Mouse (Mus musculus) lung, postnatal 0 days (tissue): Measurements from ENCODE around the gene Mlc1. TPM values are rescaled to one million over a fixed set of nuclear protein-coding genes. Genes with fewer than 3 reads are reported as not detected.

Experiments
- ATAC-seq: fragments of 200-750 bp; cut with Nextera tagmentation; 2 replicates; pipeline ENCODE4 v1.8.0; 2017; ENCODE audit warnings: moderate library complexity
- DNase-seq: peaks from one replicate; pipeline ENCODE4 v3.0.0-alpha.2; 2016; ENCODE audit warnings: low spot score
- H3K27ac ChIP-seq: fragments of 300-500 bp; sonication (generic); 2 replicates; pipeline ENCODE4 v1.5.1; 2014; ENCODE audit warnings: antibody characterized with exemption, mild to moderate bottlenecking, low read length, mixed read lengths
- H3K27me3 ChIP-seq: fragments of 300-500 bp; sonication (generic); replicated peaks from 2 replicates; pipeline ENCODE4 v1.6.1; 2014; ENCODE audit warnings: low read length, mixed read lengths; ENCODE audit not compliant: insufficient read depth
- H3K36me3 ChIP-seq: fragments of 300-500 bp; sonication (generic); 2 replicates; pipeline ENCODE4 v1.6.1; 2014; ENCODE audit warnings: low read length, mixed read lengths; ENCODE audit not compliant: insufficient read depth
- H3K4me1 ChIP-seq: fragments of 300-500 bp; sonication (generic); 2 replicates; pipeline ENCODE4 v1.6.1; 2014; ENCODE audit warnings: antibody characterized with exemption, low read depth, low read length, mixed read lengths; ENCODE audit not compliant: insufficient read depth
- H3K4me2 ChIP-seq: fragments of 300-500 bp; sonication (generic); replicated peaks from 2 replicates; pipeline ENCODE4 v1.6.1; 2014; ENCODE audit warnings: low read depth, mild to moderate bottlenecking, low read length, moderate library complexity, mixed read lengths
- H3K4me3 ChIP-seq: fragments of 300-500 bp; sonication (generic); 2 replicates; pipeline ENCODE4 v1.5.1; 2014; ENCODE audit warnings: low read depth, low read length
- H3K9ac ChIP-seq: fragments of 300-500 bp; sonication (generic); replicated peaks from 2 replicates; pipeline ENCODE4 v1.6.1; 2014; ENCODE audit warnings: low read depth, mild to moderate bottlenecking
- H3K9me3 ChIP-seq: fragments of 300-500 bp; sonication (generic); 2 replicates; pipeline ENCODE4 v1.6.1; 2016; ENCODE audit warnings: low read length, mixed read lengths
- CTCF ChIP-seq: IDR thresholded peaks from 2 replicates; pipeline ENCODE4 v1.5.1; 2016; ENCODE audit warnings: antibody characterized with exemption, mild to moderate bottlenecking
- EP300 ChIP-seq: IDR thresholded peaks from 2 replicates; pipeline ENCODE4 v1.6.1; 2016; ENCODE audit warnings: antibody characterized with exemption, mild to moderate bottlenecking, control low read depth
- WGBS: fragments of 180-500 bp; shearing (Covaris S2); extraction: QIAGEN DNeasy Blood & Tissue Kit; methylation state at CpG from one replicate; pipeline ENCODE4 v1.1.7; 2014; 5-methylcytosine and 5-hydroxymethylcytosine counted together
- polyA plus RNA-seq: library from polyadenylated mRNA; unstranded; fragments of >200 nt; fragmentation: Nextera tagmentation; extraction: Ambion mirVana; gene quantifications from 2 replicates; pipeline ENCODE4 v1.2.1, GENCODE M21; 2015

Mlc1 gene
- polyA plus RNA-seq, 1 experiment from 2014 or later, result 21.5 TPM

DNA sequence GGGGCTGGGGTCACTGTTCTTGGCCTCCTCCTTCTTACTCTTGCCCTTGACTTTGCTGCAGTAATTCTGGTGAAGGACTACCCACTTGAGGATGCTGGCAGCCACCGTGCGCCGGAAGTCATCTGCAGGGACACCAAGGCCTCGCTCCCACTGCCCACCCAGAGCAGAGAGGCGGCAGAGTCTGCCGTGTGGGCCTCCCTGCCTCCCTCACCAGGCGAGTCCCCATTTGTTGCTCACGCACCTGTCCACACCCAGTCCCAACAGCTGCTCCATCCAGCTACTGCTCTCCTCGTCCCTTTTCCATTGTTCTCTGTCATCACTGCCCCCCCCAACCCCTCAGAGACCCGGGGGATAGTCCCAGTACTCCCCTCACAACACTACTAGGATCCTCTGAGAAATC is 46.1 kb downstream of the Mlc1 start:
- Histone ChIP-seq H3K4me1 (no peaks in the 10 kb centered on the region), H3K9ac (no peak overlapping the region), H3K27ac (no peak overlapping the region), H3K4me3 (no peak overlapping the region), H3K36me3 (no peaks in the 10 kb centered on the region), H3K9me3 (no peaks in the 10 kb centered on the region), H3K4me2 (no peak overlapping the region), H3K27me3 (no peaks in the 10 kb centered on the region)
- no peak for TF ChIP-seq EP300
- TF ChIP-seq CTCF, result no peak
- WGBS, result 81% methylated on average over 10 of the region's 10 CpGs
- no peak for DNase-seq
- no peak for ATAC-seq

- H3K9ac ChIP-seq, result no peak overlapping the region
- no peaks in the 10 kb centered on the region for H3K4me1 ChIP-seq
- TF ChIP-seq EP300, result peak; percentile 61
- TF ChIP-seq CTCF, result no peak
- no peak overlapping the region for H3K4me3 ChIP-seq
- peak; percentile 93 for ATAC-seq
- H3K9me3 ChIP-seq, result no peaks in the 10 kb centered on the region
- no peak overlapping the region; the same call in 1 of the 2 replicates for H3K27ac ChIP-seq
- H3K27me3 ChIP-seq, result no peaks in the 10 kb centered on the region
- H3K36me3 ChIP-seq, result no peaks in the 10 kb centered on the region
- peak; percentile 95 for DNase-seq
- no peak overlapping the region for H3K4me2 ChIP-seq
- WGBS, result 48% methylated on average over 6 of the region's 6 CpGs
Measured at GRCm38 (mm10) chr15:88921992-88922310, 56.9 kb downstream of the Mlc1 start.

DNA sequence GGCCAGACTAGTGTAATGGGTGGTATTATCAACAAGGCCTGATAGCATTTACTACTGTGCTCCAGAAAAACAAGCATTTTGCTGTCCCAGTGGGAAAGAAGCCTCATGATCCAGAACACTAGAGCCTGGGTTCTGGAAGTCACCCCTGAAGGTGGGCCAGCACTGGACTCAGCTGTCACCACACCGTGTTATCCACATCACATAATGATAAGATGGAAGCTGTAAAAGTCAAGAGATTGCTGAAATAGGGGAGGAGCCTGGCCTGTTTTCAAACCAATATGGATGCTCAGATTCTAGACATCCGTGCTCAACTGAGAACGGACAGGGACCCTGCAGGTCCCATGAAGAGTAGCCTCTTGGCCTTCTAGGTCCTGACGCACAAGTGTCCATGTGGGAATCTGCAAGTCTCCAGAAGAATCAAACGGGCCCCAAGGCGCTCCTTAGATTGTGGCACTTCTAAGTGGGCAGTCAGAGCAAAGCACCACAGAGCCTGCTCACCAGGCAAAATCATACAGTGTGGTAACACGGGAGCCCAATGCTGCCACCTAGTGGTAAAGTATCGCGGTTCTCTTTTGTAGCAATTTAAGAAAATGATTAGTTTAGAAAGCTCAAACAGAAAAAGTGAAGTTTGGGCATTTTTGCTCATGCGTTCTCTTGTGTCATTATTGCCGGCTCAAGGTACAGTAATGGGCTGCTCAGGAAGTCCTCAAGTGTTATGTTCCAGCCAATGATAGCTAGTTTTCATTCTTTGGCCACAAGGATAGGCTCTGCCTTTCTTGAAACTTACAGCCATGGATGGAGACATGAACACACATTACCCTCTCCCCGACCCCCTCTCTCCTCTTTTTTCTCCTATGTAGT is 57.4 kb downstream of the Mlc1 start:
- TF ChIP-seq CTCF, result peak; percentile 84
- no peak for TF ChIP-seq EP300
- DNase-seq, result peak; percentile 89
- WGBS, result 16% methylated on average over 12 of the region's 12 CpGs
- H3K27ac ChIP-seq, result peak overlapping the region; percentile 33; the same call in 1 of the 2 replicates
- H3K4me1 ChIP-seq, result no peaks in the 10 kb centered on the region
- H3K36me3 ChIP-seq, result no peaks in the 10 kb centered on the region
- H3K9me3 ChIP-seq, result no peaks in the 10 kb centered on the region
- no peaks in the 10 kb centered on the region for H3K27me3 ChIP-seq
- no peak overlapping the region for H3K9ac ChIP-seq
- H3K4me3 ChIP-seq, result no peak overlapping the region
- peak; percentile 83 for ATAC-seq
- H3K4me2 ChIP-seq, result no peak overlapping the region

- H3K27me3 ChIP-seq, result no peaks in the 10 kb centered on the region
- TF ChIP-seq CTCF, result no peak
- TF ChIP-seq EP300, result no peak
- H3K4me1 ChIP-seq, result no peaks in the 10 kb centered on the region
- H3K27ac ChIP-seq, result no peak overlapping the region
- no peak overlapping the region for H3K9ac ChIP-seq
- 96% methylated on average over 1 of the region's 1 CpGs for WGBS
- H3K4me3 ChIP-seq, result no peak overlapping the region
- no peak overlapping the region for H3K4me2 ChIP-seq
- DNase-seq, result no peak
- no peaks in the 10 kb centered on the region for H3K9me3 ChIP-seq
- H3K36me3 ChIP-seq, result no peaks in the 10 kb centered on the region
- ATAC-seq, result no peak
Measured at GRCm38 (mm10) chr15:88920065-88920464, 58.7 kb downstream of the Mlc1 start.

DNA sequence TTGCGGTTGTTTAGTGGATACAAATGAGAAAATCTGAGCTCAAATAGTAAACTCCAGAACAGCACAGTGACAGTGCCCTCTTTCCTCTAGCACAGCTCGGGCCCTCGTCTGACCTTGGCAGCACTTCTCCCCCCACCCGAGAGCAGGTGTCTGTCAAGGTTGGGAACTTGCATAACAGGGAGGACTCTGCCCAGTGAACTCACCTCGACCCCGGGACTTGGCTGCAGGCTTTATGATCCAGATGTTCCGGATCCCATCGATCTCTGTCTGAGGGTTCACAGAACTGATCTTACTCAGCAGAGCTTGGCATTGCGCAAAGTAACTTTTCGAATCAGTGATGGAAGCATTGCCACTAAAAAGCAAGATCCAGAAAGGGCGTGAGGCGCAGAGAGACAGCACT is 59.5 kb downstream of the Mlc1 start:
- Histone ChIP-seq H3K27me3 (no peaks in the 10 kb centered on the region), H3K27ac (no peak overlapping the region), H3K4me2 (no peak overlapping the region), H3K9ac (no peak overlapping the region), H3K36me3 (no peaks in the 10 kb centered on the region), H3K9me3 (no peaks in the 10 kb centered on the region), H3K4me3 (no peak overlapping the region), H3K4me1 (no peaks in the 10 kb centered on the region)
- peak; percentile 35 for DNase-seq
- no peak for TF ChIP-seq EP300
- no peak for TF ChIP-seq CTCF
- ATAC-seq, result no peak
- 64% methylated on average over 12 of the region's 12 CpGs for WGBS

GRCm38 (mm10) chr15:88917126-88917525 is 61.7 kb downstream of the Mlc1 start:
- Histone ChIP-seq H3K9ac (no peak overlapping the region), H3K36me3 (no peaks in the 10 kb centered on the region), H3K4me1 (no peaks in the 10 kb centered on the region), H3K9me3 (no peaks in the 10 kb centered on the region), H3K4me3 (no peak overlapping the region), H3K4me2 (no peak overlapping the region), H3K27ac (no peak overlapping the region), H3K27me3 (no peaks in the 10 kb centered on the region)
- WGBS, result 83% methylated on average over 8 of the region's 8 CpGs
- DNase-seq, result no peak
- TF ChIP-seq EP300 (no peak), CTCF (no peak)
- no peak for ATAC-seq
